Mouse (Mus musculus) neural tube, embryonic 10.5 days (tissue): ENCODE measurements at regions not wholly inside any gene's neighbourhood (a gene's known extent, or its start where the extent isn't known, plus 50 kb on each side); places are given as distances from the start of the nearest gene placed in this dataset.

Experiments
- DNase-seq: peaks from one replicate; pipeline ENCODE4 v3.0.0-alpha.2; 2017; ENCODE audit warnings: low spot score; ENCODE audit errors: extremely low spot score

DNA sequence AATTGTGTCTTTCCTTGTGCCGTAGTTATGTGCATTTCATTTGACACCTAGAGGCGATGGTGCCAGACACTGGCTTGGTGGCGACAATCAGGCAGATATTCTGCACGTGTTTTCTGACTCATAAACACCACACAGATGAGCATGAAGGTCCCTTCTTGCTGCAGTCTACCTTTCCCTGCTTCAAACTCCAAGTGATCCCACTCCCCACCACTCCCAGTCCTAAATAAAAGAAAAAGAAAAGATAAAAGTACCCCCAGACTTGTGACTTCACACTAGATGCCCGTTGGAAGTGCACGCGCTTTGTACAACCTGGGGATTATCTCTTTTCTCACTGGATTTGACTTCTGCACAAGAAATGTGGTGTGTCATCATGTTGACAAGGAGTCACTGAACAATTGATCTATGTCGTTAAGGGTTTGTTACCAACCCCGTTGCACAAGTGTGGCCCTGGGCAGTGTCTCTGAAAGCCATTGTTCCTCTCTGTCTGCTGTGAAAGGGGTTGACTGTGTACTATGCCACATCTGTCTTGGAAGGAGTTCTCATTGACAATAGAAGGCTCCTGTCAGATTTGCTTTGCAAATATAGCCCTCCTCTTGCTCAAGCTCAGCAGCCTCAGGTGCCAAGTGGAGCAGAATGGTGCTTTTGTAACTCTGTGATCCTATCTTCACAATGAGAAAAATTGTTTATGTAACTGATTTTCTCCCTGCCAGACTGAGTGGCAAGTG, 140.1 kb downstream of the Ppp4r2 start:
- DNase-seq, result no peak

- no peak for DNase-seq
These were observed 141.3 kb downstream of the Ppp4r2 start for GRCm38 (mm10) chr6:100974716-100975115.

DNA sequence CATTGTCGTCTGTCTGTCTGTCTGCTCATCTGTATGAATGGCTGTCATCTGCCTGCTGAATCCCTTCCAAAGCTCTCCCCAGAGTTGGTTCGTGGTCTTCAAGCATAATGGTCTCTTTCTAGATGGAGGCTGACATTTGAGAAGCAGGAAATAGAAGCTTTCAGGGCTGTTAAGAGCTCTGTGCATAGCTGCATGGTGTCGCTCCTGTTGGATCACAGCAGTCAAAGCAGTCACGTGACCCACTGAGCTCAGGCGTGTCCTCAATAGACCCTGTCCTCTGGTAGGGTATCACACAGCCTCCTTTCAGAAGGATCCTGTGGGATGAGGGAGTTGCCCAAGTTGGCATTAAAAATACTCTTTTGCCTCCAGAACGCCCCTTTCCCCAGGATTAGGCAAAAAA, 142.4 kb downstream of the Ppp4r2 start:
- DNase-seq, result peak; percentile 36

DNA sequence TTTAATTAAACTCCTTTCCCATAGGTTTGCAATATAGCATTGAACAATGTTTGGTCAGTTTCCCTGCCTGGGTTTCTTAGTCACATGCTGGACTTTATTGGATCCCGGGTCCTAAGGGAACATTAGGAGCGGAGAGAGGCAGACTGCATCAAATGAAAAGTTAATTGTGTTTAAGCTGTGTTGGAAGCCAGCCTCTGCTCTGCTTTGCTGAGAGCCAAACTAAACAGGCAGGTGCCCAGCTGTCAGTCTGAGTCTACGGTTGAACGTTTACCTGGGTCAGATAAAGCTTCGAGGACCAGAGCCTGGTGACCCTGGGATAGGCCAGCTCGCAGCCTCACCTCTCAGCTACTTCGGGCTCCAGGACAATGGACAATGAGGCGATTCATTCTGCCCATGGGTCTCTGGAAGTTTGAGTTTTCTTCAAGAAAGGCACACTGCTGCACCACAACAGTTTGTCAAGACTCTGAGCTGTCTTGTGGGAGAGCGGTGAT, 143.8 kb downstream of the Ppp4r2 start:
- DNase-seq, result no peak

GRCm38 (mm10) chr6:100978113-100978512, 144.7 kb downstream of the Ppp4r2 start:
- no peak for DNase-seq

GRCm38 (mm10) chr6:100978727-100979460, 145.5 kb downstream of the Ppp4r2 start:
- DNase-seq, result no peak

DNA sequence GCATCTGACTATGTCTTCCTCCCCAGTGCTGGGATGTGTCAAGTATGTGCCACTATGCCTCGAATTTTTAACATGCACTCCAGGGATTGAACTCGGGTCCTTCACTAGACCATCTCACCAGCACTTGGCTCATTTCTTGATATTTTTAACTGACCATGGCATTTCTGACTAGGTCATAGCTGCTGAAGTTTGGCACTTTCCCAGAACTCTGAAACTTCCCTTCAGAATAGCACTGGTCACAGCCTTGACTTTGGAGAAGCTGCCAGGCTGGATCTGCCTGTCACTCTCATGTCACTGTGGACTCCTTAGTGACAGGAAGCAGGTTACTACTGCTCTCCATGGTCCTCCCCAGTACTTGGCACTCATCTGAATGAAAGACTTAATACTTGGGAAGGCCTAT, 146.7 kb downstream of the Ppp4r2 start:
- DNase-seq, result no peak

DNA sequence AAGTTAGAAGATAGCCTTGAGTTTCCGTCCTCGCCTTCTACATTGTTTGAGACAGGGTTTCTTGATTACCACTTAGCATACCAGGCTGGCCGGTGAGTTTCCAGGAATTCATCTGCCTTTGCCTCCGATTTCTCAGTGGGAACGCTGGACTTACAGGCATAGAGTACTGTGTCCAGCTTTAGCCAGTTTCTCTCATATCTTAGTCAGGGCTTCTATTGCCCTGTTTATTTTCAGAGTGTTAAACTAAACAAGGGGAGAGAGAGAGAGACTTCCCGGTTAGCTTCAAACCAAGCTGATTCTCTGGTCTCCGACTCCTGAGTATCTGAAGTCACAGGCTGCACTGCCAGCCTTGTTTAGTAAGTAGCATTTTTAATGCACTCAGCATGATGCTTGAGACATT, 151.4 kb downstream of the Ppp4r2 start:
- DNase-seq, result no peak

GRCm38 (mm10) chr6:100985334-100985937, 152.0 kb downstream of the Ppp4r2 start:
- no peak for DNase-seq

DNA sequence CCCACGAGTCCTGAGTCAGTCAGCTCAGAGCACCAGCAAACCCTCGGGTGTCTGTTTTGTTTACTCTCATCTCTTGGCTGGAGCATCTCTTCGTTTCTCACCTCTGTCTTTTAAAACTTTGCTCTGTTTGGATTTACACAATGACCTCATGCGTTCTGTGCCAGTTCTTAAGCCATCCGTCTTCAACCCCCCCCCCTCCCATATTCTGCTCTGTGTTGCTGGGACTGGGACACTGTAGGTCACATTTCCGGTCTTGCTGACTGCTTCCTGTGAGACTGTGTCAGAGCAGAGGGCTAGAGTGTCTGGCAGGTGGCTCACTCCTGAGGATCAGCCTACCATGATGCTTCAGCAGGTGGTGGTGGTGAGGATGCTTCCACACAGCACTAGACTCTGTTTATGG, 155.1 kb downstream of the Ppp4r2 start:
- no peak for DNase-seq

DNA sequence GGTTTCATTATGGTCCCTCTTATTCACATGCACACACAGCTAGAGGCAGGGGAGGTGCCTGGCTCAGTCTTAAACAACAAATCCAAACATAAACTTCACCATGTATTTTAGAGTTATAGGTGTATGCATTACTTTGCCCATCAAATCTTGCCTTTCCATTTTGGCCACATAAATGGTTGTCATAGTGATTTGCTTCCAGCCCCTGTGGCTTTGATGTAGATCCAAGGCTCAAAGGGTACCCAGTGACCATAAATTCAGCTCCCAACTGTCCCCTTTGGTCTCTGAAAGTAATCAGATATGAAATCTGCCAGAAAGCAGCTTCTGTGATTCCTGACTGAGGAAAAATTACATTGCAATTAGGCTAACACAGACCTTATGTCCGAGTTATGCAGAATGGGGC, 160.0 kb downstream of the Ppp4r2 start:
- DNase-seq, result no peak

GRCm38 (mm10) chr6:100995874-100996560, 162.6 kb downstream of the Ppp4r2 start:
- DNase-seq, result no peak

DNA sequence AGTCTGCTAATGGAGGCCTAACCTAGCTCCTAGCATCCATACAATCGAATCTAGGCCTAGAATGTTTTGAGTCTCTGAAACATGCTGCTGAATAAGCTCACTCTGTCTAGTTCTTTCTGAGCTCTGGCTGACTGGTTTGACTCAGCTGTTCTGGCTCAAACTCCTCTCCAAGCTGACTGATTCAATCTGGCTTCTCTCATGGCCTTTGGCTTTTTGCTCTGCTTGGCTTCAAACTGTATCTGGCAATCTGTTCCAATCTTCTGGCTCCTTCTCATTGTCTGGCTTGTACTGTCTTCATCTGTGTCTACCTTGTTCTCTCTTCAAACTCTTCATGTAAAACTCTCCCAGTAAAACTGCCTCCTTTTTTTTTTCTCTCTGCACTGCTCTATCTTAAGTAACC, 164.9 kb downstream of the Ppp4r2 start:
- no peak for DNase-seq

DNA sequence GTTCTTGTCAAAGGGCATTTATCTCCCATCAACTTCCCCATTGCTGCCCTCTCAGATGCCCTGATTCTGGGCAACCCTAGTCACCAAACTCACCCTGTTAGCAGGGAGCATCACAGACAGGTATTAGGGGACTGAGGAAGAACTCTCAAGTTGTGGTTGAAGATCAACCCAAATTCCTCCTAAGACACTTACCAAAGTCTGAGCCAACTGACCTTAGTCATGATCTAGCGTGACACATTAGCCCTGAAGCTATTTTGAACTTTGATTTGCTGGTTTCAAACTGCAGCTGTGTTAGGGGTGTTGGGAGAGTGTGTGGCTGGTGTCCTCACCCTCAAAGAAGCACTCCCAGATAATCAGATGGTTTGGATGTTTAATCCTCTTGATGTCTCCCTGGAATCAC, 170.5 kb downstream of the Ppp4r2 start:
- no peak for DNase-seq

DNA sequence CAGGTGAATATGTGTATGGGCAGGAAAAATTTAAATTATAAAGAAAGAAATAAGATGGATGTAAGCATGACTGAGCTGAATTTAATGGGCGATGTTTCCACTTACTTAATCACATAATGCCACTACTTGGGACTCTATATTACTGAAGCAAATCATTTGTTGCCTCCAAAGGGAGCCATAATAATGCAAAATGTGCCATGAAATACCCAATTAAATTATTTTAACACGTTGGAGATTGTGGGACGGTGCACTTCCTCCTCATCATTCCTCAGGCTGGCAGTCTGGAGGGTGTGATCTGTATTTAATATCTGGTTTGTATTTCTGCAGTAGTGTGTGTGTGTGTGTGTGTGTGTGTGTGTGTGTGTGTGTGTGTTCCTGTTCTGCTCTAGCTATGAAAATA, 188.2 kb downstream of the Ppp4r2 start:
- no peak for DNase-seq

- no peak for DNase-seq
These were observed 192.4 kb downstream of the Ppp4r2 start for GRCm38 (mm10) chr6:101025816-101026215.

GRCm38 (mm10) chr6:101027462-101027861, 194.0 kb downstream of the Ppp4r2 start:
- no peak for DNase-seq

- DNase-seq, result no peak
These were observed 196.0 kb downstream of the Ppp4r2 start for GRCm38 (mm10) chr6:101029436-101029835.

DNA sequence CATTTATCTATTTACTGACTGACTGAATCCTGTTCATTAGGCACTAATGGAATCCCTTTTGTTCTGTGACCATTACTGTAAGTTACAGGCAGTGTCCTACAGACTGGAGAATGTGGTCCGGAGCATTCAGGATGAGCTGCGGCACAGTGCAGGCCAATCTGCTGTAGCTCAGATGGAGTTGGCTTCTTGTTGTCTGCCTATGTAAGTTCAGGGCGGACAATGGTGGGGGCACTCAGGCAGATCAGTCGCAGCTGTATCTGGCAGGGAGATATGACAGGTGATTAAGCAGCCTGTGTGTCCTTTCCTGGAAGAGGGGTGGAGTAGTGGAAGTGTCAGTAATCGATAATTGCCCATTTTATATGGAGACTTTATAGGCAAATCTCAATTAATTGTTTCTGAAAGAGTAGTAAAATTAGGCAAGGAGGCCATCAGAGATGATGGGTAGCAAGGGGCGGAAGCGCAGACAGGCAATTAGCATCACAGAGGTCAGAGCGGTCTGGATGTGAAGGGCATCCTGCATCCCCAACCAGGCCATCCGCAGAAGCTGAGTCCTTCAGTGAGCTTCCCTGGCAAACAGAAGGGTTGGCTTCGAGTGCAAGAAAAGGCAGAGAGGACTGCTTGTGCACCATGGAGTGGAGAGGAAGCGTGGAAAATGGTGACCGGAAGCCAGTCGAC, 197.2 kb downstream of the Ppp4r2 start:
- no peak for DNase-seq

GRCm38 (mm10) chr6:101046755-101047154, 213.3 kb downstream of the Ppp4r2 start:
- DNase-seq, result no peak

DNA sequence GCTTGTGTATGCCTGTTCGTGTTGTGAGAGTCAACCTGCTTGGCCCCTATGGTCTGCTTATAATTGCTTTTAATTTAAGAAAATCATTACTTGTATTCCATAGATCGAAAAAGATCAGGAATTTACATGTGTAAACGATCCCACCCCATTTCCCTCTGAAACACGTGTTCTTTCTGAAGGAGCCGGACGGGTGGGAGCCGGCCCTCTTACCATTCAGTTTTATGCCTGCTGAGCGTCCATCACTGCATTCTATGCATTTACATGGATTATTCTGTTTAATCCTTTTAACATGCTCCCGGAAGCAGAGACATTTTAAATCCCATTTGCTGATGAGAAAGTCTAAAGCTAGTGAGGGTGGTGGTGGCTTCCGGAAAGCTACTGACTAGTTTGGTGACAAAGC, 213.8 kb downstream of the Ppp4r2 start:
- no peak for DNase-seq
